Mouse (Mus musculus) midbrain, embryonic 11.5 days (tissue): ENCODE data around the gene Krt222. TPM values are rescaled to one million over a fixed set of nuclear protein-coding genes. Genes with fewer than 3 reads are reported as not detected.
A peak's percentile ranks its signal among the peaks of the same experiment; 100 is the strongest.

Source experiments
- ATAC-seq: fragments of 200-750 bp; cut with Nextera tagmentation; 2 replicates; pipeline ENCODE4 v1.8.0; 2017; ENCODE audit warnings: moderate TSS enrichment, moderate library complexity; ENCODE audit not compliant: low FRiP score
- DNase-seq: peaks from one replicate; pipeline ENCODE4 v3.0.0; 2015; ENCODE audit warnings: low spot score; ENCODE audit errors: missing footprints
- H3K27ac ChIP-seq: fragments of 300-500 bp; sonication (generic); 2 replicates; pipeline ENCODE4 v1.5.1; 2014; ENCODE audit warnings: low read depth, low read length
- H3K27me3 ChIP-seq: fragments of 300-500 bp; sonication (generic); 2 replicates; pipeline ENCODE4 v1.6.1; 2014; ENCODE audit warnings: mild to moderate bottlenecking, low read length, moderate library complexity, mixed read lengths; ENCODE audit not compliant: control insufficient read depth, insufficient read depth
- H3K36me3 ChIP-seq: fragments of 300-500 bp; sonication (generic); 2 replicates; pipeline ENCODE4 v1.6.1; 2014; ENCODE audit warnings: mild to moderate bottlenecking, low read length, moderate library complexity, mixed read lengths; ENCODE audit not compliant: control insufficient read depth, insufficient read depth
- H3K4me1 ChIP-seq: fragments of 300-500 bp; sonication (generic); 2 replicates; pipeline ENCODE4 v1.6.1; 2014; ENCODE audit warnings: low read length; ENCODE audit not compliant: control insufficient read depth, insufficient read depth
- H3K4me2 ChIP-seq: fragments of 300-500 bp; sonication (generic); 2 replicates; pipeline ENCODE4 v1.6.1; 2014; ENCODE audit warnings: mild to moderate bottlenecking, moderate library complexity
- H3K4me3 ChIP-seq: fragments of 300-500 bp; sonication (generic); 2 replicates; pipeline ENCODE4 v1.5.1; 2014; ENCODE audit warnings: low read depth, low read length
- H3K9ac ChIP-seq: fragments of 300-500 bp; sonication (generic); 2 replicates; pipeline ENCODE4 v1.6.1; 2014; ENCODE audit warnings: low read length
- H3K9me3 ChIP-seq: fragments of 300-500 bp; sonication (generic); 2 replicates; pipeline ENCODE4 v1.6.1; 2016; ENCODE audit warnings: low read length; ENCODE audit not compliant: control insufficient read depth
- WGBS: fragments of 180-500 bp; shearing (Covaris S2); extraction: QIAGEN DNeasy Blood & Tissue Kit; methylation state at CpG from one replicate; pipeline ENCODE4 v1.1.7; 2014; 5-methylcytosine and 5-hydroxymethylcytosine counted together
- polyA plus RNA-seq: library from polyadenylated mRNA; unstranded; fragments of >200 nt; fragmentation: Nextera tagmentation; extraction: Ambion mirVana; gene quantifications from 2 replicates; pipeline ENCODE4 v1.2.1, GENCODE M21; 2014

Gene Krt222
- polyA plus RNA-seq, 1 experiment from 2014 or later = 0.68 TPM

- peak; percentile 34; the same call in 1 of the 2 replicates for ATAC-seq
- H3K36me3 ChIP-seq = peaks cover 5% of the 10 kb centered on the region; the same call in 1 of the 2 replicates
- H3K4me3 ChIP-seq = peak overlapping the region; percentile 92
- H3K4me1 ChIP-seq = peaks cover 16% of the 10 kb centered on the region
- peak; percentile 97 for DNase-seq
- no peaks in the 10 kb centered on the region for H3K9me3 ChIP-seq
- H3K4me2 ChIP-seq = peak overlapping the region; percentile 67
- WGBS = under 1% methylated on average over 31 of the region's 31 CpGs
- peak overlapping the region; percentile 100 for H3K9ac ChIP-seq
- H3K27me3 ChIP-seq = no peaks in the 10 kb centered on the region
- peak overlapping the region; percentile 99 for H3K27ac ChIP-seq
Observed at GRCm38 (mm10) chr11:99229641-99230260, 14.1 kb downstream of the Krt222 start.

GRCm38 (mm10) chr11:99226298-99226697 is 17.6 kb downstream of the Krt222 start:
- ATAC-seq (no peak), DNase-seq (no peak)
- Histone ChIP-seq H3K27me3 (no peaks in the 10 kb centered on the region), H3K4me3 (no peak overlapping the region), H3K27ac (no peak overlapping the region), H3K9ac (no peak overlapping the region), H3K36me3 (peaks cover 18% of the 10 kb centered on the region), H3K4me1 (peaks cover 11% of the 10 kb centered on the region), H3K4me2 (no peak overlapping the region), H3K9me3 (no peaks in the 10 kb centered on the region)
- WGBS = 94% methylated on average over 5 of the region's 5 CpGs

GRCm38 (mm10) chr11:99223310-99223709 is 20.6 kb downstream of the Krt222 start:
- H3K9me3 ChIP-seq = no peaks in the 10 kb centered on the region
- no peak overlapping the region for H3K27ac ChIP-seq
- no peaks in the 10 kb centered on the region for H3K27me3 ChIP-seq
- ATAC-seq (no peak), DNase-seq (no peak)
- 0 out of 2 replicates have a peak, but pooled peaks cover 2% of the 10 kb centered on the region for H3K4me1 ChIP-seq
- H3K4me3 ChIP-seq = no peak overlapping the region
- no peak overlapping the region for H3K4me2 ChIP-seq
- no peak overlapping the region for H3K9ac ChIP-seq
- WGBS = 85% methylated on average over 5 of the region's 5 CpGs
- peaks cover 29% of the 10 kb centered on the region for H3K36me3 ChIP-seq

GRCm38 (mm10) chr11:99221811-99222210 is 22.1 kb downstream of the Krt222 start:
- Histone ChIP-seq H3K4me2 (no peak overlapping the region), H3K9me3 (no peaks in the 10 kb centered on the region), H3K4me3 (no peak overlapping the region), H3K36me3 (peaks cover 32% of the 10 kb centered on the region), H3K9ac (no peak overlapping the region), H3K27me3 (no peaks in the 10 kb centered on the region), H3K4me1 (no peaks in the 10 kb centered on the region), H3K27ac (no peak overlapping the region)
- ATAC-seq (no peak), DNase-seq (no peak)
- WGBS = 90% methylated on average over 2 of the region's 2 CpGs

GRCm38 (mm10) chr11:99217248-99217986 is 26.5 kb downstream of the Krt222 start:
- H3K9me3 ChIP-seq = no peaks in the 10 kb centered on the region
- DNase-seq (peak; percentile 61), ATAC-seq (no peak)
- no peaks in the 10 kb centered on the region for H3K4me1 ChIP-seq
- H3K4me3 ChIP-seq = no peak overlapping the region
- H3K36me3 ChIP-seq = peaks cover 52% of the 10 kb centered on the region
- no peak overlapping the region for H3K9ac ChIP-seq
- H3K4me2 ChIP-seq = no peak overlapping the region
- no peaks in the 10 kb centered on the region for H3K27me3 ChIP-seq
- WGBS = 94% methylated on average over 7 of the region's 7 CpGs
- H3K27ac ChIP-seq = no peak overlapping the region

GRCm38 (mm10) chr11:99216181-99216580 is 27.7 kb downstream of the Krt222 start:
- Histone ChIP-seq H3K9ac (no peak overlapping the region), H3K27ac (no peak overlapping the region), H3K9me3 (no peaks in the 10 kb centered on the region), H3K36me3 (peaks cover 55% of the 10 kb centered on the region), H3K27me3 (no peaks in the 10 kb centered on the region), H3K4me2 (no peak overlapping the region), H3K4me1 (no peaks in the 10 kb centered on the region), H3K4me3 (no peak overlapping the region)
- DNase-seq (no peak), ATAC-seq (no peak)
- 96% methylated on average over 3 of the region's 3 CpGs for WGBS

GRCm38 (mm10) chr11:99212693-99213092 is 31.2 kb downstream of the Krt222 start:
- H3K9ac ChIP-seq = no peak overlapping the region
- H3K4me1 ChIP-seq = no peaks in the 10 kb centered on the region
- 89% methylated on average over 7 of the region's 7 CpGs for WGBS
- no peak for DNase-seq
- no peak overlapping the region for H3K4me3 ChIP-seq
- no peaks in the 10 kb centered on the region for H3K27me3 ChIP-seq
- peaks cover 54% of the 10 kb centered on the region for H3K36me3 ChIP-seq
- no peaks in the 10 kb centered on the region for H3K9me3 ChIP-seq
- no peak overlapping the region for H3K4me2 ChIP-seq
- H3K27ac ChIP-seq = no peak overlapping the region
- ATAC-seq = no peak

GRCm38 (mm10) chr11:99211964-99212363 is 31.9 kb downstream of the Krt222 start:
- H3K4me3 ChIP-seq = no peak overlapping the region
- no peaks in the 10 kb centered on the region for H3K9me3 ChIP-seq
- peak; percentile 86 for DNase-seq
- H3K36me3 ChIP-seq = peaks cover 50% of the 10 kb centered on the region
- no peaks in the 10 kb centered on the region for H3K27me3 ChIP-seq
- H3K27ac ChIP-seq = no peak overlapping the region
- H3K9ac ChIP-seq = no peak overlapping the region
- H3K4me1 ChIP-seq = no peaks in the 10 kb centered on the region
- WGBS = 84% methylated on average over 2 of the region's 2 CpGs
- no peak for ATAC-seq
- H3K4me2 ChIP-seq = no peak overlapping the region

- 85% methylated on average over 8 of the region's 8 CpGs for WGBS
Observed at GRCm38 (mm10) chr11:99208105-99208669, 35.7 kb downstream of the Krt222 start.

More at GRCm38 (mm10) chr11:99208105-99208669, 35.7 kb downstream of the Krt222 start:
- DNase-seq (no peak), ATAC-seq (no peak)
- Histone ChIP-seq H3K4me2 (no peak overlapping the region), H3K4me3 (no peak overlapping the region), H3K9me3 (no peaks in the 10 kb centered on the region), H3K27me3 (no peaks in the 10 kb centered on the region), H3K36me3 (peaks cover 27% of the 10 kb centered on the region), H3K27ac (no peak overlapping the region), H3K9ac (no peak overlapping the region), H3K4me1 (no peaks in the 10 kb centered on the region)
